Mouse (Mus musculus): ENCODE data around the gene Svopl.
A peak's percentile ranks its signal among the peaks of the same experiment; 100 is the strongest.

GRCm38 (mm10) chr6:38058805-38059204, 12.0 kb upstream of the Svopl start:
- TF ChIP-seq CTCF (IDR thresholded peaks at IDR 0.05; ENCODE audit: low read depth) (peak; percentile 48), EP300 (IDR thresholded peaks at IDR 0.05; ENCODE audit: low read depth) (no peak)
